Mouse (Mus musculus): Measurements from ENCODE around the gene Sec1. TPM values are rescaled to one million over a fixed set of nuclear protein-coding genes. Genes with fewer than 3 reads are reported as not detected.

The Sec1 gene
- polyA plus RNA-seq, 1 experiment from 2014 or later: 4.8 TPM

DNA sequence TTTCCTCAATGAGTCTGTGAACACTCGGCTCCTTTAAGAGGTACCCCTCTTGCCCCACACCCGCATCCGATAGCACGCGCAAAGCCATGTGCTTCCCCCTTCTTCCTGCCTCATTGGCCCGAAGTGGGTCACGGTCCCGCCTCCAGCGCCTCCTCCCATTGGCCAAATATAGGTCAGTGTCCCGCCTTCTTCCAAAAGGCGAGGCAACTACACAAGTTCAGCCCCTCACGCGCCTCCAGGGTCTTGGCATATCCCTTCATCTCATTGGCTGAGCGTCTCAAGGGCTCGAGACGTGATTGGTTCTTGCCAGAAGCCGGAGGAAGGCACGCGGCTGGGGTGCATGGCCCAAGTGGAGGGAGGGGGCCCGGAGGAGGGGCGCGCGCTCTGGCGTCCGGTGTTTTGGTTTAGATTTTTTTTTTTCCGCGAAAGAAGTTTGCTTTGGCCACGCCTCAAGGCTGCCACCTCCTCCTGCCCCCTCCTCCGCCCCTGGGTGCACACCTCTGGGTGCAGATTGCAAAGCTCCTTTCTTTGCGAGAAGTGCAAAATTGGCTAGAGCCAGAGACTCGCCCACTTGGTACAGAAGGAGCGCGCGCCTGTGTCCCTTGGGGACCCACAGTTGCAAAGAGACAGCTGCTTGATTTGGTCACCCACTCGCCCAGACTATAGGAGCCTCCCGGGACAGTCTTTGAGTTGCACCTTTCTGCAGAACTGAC is 10.7 kb upstream of the Sec1 start, which contains the start of gene Dbp:
Dbp (plus strand) TSS at position 359 of the 713 bp plus-strand sequence.
- peak; percentile 97 for DNase-seq (ENCODE audit: low spot score)
- H3K9me3 ChIP-seq (ENCODE audit: control insufficient read depth, low read length): no peaks in the 10 kb centered on the region
- peak within 1 kb of the TSS; percentile 83 for H3K27ac ChIP-seq (ENCODE audit: low read depth)
- ATAC-seq (replicated peaks; ENCODE audit: low FRiP score, low TSS enrichment, low read depth): peak; percentile 86
- peaks cover 7% of the 10 kb centered on the region for H3K27me3 ChIP-seq (replicated peaks; ENCODE audit: control insufficient read depth, insufficient read depth, low read length)
- peaks cover 43% of the 10 kb centered on the region for H3K4me1 ChIP-seq (replicated peaks; ENCODE audit: control insufficient read depth, insufficient read depth, low read length)
- peak within 1 kb of the TSS; percentile 42 for H3K9ac ChIP-seq (ENCODE audit: low read length)
- peaks cover 6% of the 10 kb centered on the region for H3K36me3 ChIP-seq (ENCODE audit: control insufficient read depth, insufficient read depth, low read length)
- WGBS: under 1% methylated on average over 36 of the region's 36 CpGs
- peak within 1 kb of the TSS; percentile 96 for H3K4me2 ChIP-seq (ENCODE audit: low read length)
- peak within 1 kb of the TSS; percentile 65 for H3K4me3 ChIP-seq (ENCODE audit: low read depth, low read length)

DNA sequence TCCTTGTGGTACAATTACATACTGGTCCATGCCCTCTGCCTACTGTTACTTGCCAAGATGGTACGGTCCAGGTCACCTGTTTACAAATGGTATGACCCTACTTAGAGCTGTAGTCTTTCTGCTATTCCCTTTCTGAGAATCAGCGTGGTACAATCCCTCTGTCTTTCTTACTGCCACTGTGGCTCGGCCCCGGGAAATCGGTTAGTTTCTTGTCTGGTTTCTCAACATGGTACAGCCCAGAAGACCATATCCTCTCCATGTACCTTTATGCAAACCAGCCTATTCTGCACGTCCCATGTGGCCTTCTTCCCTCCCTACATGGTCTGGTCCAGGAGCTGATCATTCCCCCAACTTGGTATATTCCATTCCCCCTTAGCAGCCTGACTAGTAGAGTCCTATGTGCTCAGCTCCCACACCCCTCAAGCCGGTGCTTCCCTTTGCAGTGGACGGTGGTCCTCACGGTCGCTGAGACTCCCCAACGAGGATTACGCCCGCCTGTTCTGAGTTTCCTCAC is 9.9 kb upstream of the Sec1 start:
- H3K27ac ChIP-seq (ENCODE audit: low read depth): peak overlapping the region; percentile 83
- no peaks in the 10 kb centered on the region for H3K36me3 ChIP-seq (ENCODE audit: control insufficient read depth, insufficient read depth, low read length)
- H3K9ac ChIP-seq (ENCODE audit: low read length): peak overlapping the region; percentile 42
- peaks cover 15% of the 10 kb centered on the region for H3K27me3 ChIP-seq (replicated peaks; ENCODE audit: control insufficient read depth, insufficient read depth, low read length)
- ATAC-seq (replicated peaks; ENCODE audit: low FRiP score, low TSS enrichment, low read depth) (peak; percentile 37), DNase-seq (ENCODE audit: low spot score) (peak; percentile 88)
- no peaks in the 10 kb centered on the region for H3K9me3 ChIP-seq (ENCODE audit: control insufficient read depth, low read length)
- WGBS: under 1% methylated on average over 13 of the region's 13 CpGs
- peak overlapping the region; percentile 65 for H3K4me3 ChIP-seq (ENCODE audit: low read depth, low read length)
- peak overlapping the region; percentile 96 for H3K4me2 ChIP-seq (ENCODE audit: low read length)
- peaks cover 43% of the 10 kb centered on the region for H3K4me1 ChIP-seq (replicated peaks; ENCODE audit: control insufficient read depth, insufficient read depth, low read length)

DNA sequence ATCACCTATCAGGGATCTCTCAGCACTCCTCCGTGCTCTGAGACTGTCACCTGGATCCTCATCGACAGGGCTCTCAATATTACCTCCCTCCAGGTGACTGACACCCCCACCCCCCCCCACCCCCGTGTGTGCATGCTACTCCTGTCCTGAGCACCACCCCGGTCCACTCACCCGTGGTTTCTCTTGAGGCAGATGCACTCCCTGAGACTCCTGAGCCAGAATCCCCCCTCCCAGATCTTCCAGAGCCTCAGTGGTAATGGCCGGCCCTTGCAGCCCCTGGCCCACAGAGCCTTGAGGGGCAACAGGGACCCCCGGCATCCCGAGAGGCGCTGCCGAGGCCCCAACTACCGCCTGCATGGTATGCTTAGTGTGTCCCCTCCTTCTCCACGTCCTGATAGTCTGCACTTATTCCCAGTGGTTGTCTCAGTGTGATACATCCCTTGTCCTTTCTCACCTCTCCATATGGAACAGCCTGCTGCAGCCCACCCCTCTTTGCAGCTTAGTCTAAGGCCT is 9.4 kb upstream of the Sec1 start:
- peak overlapping the region; percentile 65 for H3K4me3 ChIP-seq (ENCODE audit: low read depth, low read length)
- WGBS: 40% methylated on average over 12 of the region's 12 CpGs
- no peak for ATAC-seq (replicated peaks; ENCODE audit: low FRiP score, low TSS enrichment, low read depth)
- no peaks in the 10 kb centered on the region for H3K9me3 ChIP-seq (ENCODE audit: control insufficient read depth, low read length)
- H3K4me2 ChIP-seq (ENCODE audit: low read length): peak overlapping the region; percentile 96
- DNase-seq (ENCODE audit: low spot score): no peak
- H3K27ac ChIP-seq (ENCODE audit: low read depth): peak overlapping the region; percentile 83
- no peak overlapping the region for H3K9ac ChIP-seq (ENCODE audit: low read length)
- H3K27me3 ChIP-seq (replicated peaks; ENCODE audit: control insufficient read depth, insufficient read depth, low read length): peaks cover 20% of the 10 kb centered on the region
- no peaks in the 10 kb centered on the region for H3K36me3 ChIP-seq (ENCODE audit: control insufficient read depth, insufficient read depth, low read length)
- peaks cover 42% of the 10 kb centered on the region for H3K4me1 ChIP-seq (replicated peaks; ENCODE audit: control insufficient read depth, insufficient read depth, low read length)

DNA sequence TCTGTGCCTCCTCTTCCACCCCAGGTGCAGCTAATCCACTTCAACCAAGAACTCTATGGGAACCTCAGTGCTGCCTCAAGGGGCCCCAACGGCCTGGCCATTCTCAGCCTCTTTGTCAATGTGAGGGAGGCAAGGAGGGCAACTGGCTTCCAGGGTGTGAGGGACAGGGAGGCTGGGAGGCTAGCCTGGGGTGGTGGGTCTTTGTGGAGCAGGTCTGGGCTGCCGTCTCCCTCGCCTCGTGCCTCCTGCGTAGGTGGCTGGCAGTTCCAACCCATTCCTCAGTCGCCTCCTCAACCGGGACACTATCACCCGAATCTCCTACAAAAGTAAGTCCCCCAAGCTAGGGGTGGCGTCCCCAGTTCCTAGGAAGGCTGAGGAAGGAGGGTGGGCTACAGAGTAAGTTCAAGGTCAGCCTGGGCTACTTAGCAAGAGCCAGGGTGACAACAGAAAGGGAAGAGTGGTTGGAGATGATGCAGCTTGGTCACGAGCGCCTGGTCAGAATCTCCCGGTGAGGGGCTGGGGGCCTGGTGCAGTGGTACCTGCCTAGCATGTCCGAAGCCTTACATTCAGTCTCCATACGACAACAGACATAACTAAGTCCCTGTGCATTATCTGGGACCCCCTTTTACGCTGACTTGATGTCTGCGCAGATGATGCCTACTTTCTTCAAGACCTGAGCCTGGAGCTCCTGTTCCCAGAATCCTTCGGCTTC is 8.8 kb upstream of the Sec1 start:
- H3K27ac ChIP-seq (ENCODE audit: low read depth): no peak overlapping the region
- H3K9ac ChIP-seq (ENCODE audit: low read length): no peak overlapping the region
- no peaks in the 10 kb centered on the region for H3K36me3 ChIP-seq (ENCODE audit: control insufficient read depth, insufficient read depth, low read length)
- peaks cover 36% of the 10 kb centered on the region for H3K4me1 ChIP-seq (replicated peaks; ENCODE audit: control insufficient read depth, insufficient read depth, low read length)
- H3K4me2 ChIP-seq (ENCODE audit: low read length): no peak overlapping the region; the same call in 1 of the 2 replicates
- ATAC-seq (replicated peaks; ENCODE audit: low FRiP score, low TSS enrichment, low read depth): no peak
- no peak for DNase-seq (ENCODE audit: low spot score)
- H3K4me3 ChIP-seq (ENCODE audit: low read depth, low read length): no peak overlapping the region
- no peaks in the 10 kb centered on the region for H3K9me3 ChIP-seq (ENCODE audit: control insufficient read depth, low read length)
- 90% methylated on average over 17 of the region's 17 CpGs for WGBS
- peaks cover 23% of the 10 kb centered on the region for H3K27me3 ChIP-seq (replicated peaks; ENCODE audit: control insufficient read depth, insufficient read depth, low read length)

DNA sequence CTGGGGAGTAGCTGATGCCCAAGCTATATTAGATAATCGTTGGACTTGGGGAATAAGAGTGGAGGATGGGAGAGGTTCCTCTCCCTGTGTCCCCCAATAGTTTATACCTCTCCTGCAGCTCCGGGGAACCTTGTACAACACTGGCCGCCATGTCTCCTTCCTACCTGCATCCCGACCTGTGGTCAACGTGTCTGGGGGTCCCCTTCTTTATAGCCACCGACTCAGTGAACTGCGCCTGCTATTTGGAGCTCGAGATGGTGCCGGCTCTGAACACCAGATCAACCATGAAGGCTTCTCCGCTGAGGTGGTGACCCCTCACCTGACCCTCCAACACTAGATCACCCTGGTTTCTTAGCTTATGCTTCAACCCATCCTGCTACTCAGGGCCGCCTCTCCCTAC is 8.1 kb upstream of the Sec1 start:
- H3K4me1 ChIP-seq (replicated peaks; ENCODE audit: control insufficient read depth, insufficient read depth, low read length): peaks cover 30% of the 10 kb centered on the region
- WGBS: 91% methylated on average over 11 of the region's 11 CpGs
- H3K9me3 ChIP-seq (ENCODE audit: control insufficient read depth, low read length): no peaks in the 10 kb centered on the region
- peaks cover 23% of the 10 kb centered on the region for H3K27me3 ChIP-seq (replicated peaks; ENCODE audit: control insufficient read depth, insufficient read depth, low read length)
- no peak for DNase-seq (ENCODE audit: low spot score)
- ATAC-seq (replicated peaks; ENCODE audit: low FRiP score, low TSS enrichment, low read depth): no peak
- H3K4me3 ChIP-seq (ENCODE audit: low read depth, low read length): no peak overlapping the region
- H3K27ac ChIP-seq (ENCODE audit: low read depth): no peak overlapping the region
- H3K4me2 ChIP-seq (ENCODE audit: low read length): no peak overlapping the region
- no peak overlapping the region for H3K9ac ChIP-seq (ENCODE audit: low read length)
- H3K36me3 ChIP-seq (ENCODE audit: control insufficient read depth, insufficient read depth, low read length): no peaks in the 10 kb centered on the region

DNA sequence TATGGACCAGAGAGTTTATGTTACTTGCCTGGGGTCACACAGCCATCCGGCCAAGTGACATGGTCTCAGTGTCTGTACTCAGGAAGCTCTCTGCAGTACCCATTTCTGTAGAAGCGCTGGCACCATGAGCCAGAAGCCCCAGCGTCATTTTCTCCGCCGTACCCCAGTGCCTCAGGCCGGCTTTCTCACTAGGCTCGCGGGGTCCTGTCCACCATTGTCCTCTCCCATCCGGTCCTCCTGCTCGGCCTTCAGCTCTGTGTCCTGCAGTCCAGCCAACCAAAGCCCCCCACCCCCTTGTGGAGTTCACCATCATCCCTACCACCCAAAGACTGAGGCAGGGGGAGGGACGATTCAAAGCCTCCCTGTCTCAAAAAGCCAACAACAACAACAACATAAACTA is 7.4 kb upstream of the Sec1 start:
- WGBS: 88% methylated on average over 11 of the region's 11 CpGs
- peaks cover 25% of the 10 kb centered on the region for H3K4me1 ChIP-seq (replicated peaks; ENCODE audit: control insufficient read depth, insufficient read depth, low read length)
- no peak overlapping the region for H3K9ac ChIP-seq (ENCODE audit: low read length)
- peaks cover 23% of the 10 kb centered on the region for H3K27me3 ChIP-seq (replicated peaks; ENCODE audit: control insufficient read depth, insufficient read depth, low read length)
- H3K36me3 ChIP-seq (ENCODE audit: control insufficient read depth, insufficient read depth, low read length): no peaks in the 10 kb centered on the region
- DNase-seq (ENCODE audit: low spot score) (no peak), ATAC-seq (replicated peaks; ENCODE audit: low FRiP score, low TSS enrichment, low read depth) (no peak)
- peak overlapping the region; percentile 35; the same call in 1 of the 2 replicates for H3K4me3 ChIP-seq (ENCODE audit: low read depth, low read length)
- H3K4me2 ChIP-seq (ENCODE audit: low read length): peak overlapping the region; percentile 71
- H3K9me3 ChIP-seq (ENCODE audit: control insufficient read depth, low read length): no peaks in the 10 kb centered on the region
- H3K27ac ChIP-seq (ENCODE audit: low read depth): no peak overlapping the region

DNA sequence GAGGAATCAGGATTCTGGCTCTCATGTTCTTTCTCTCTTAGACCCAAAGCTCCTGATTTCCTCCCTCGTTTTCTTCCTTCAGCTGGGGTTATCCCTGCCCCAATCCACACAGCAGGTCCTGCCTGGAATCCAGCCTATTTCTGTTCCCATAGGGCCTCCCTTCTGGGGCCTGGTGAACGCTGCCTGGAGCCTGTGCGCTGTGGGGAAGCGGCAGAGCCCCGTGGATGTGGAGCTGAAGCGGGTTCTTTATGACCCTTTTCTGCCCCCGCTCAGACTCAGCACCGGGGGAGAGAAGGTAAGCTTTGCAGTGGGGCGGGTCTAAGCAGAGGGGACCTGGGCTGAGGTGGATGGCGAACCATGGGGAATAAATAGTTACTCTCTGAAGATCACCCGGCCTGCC is 6.9 kb upstream of the Sec1 start:
- no peaks in the 10 kb centered on the region for H3K36me3 ChIP-seq (ENCODE audit: control insufficient read depth, insufficient read depth, low read length)
- H3K27ac ChIP-seq (ENCODE audit: low read depth): no peak overlapping the region
- H3K4me3 ChIP-seq (ENCODE audit: low read depth, low read length): peak overlapping the region; percentile 35; the same call in 1 of the 2 replicates
- ATAC-seq (replicated peaks; ENCODE audit: low FRiP score, low TSS enrichment, low read depth): no peak
- peak overlapping the region; percentile 71 for H3K4me2 ChIP-seq (ENCODE audit: low read length)
- H3K4me1 ChIP-seq (replicated peaks; ENCODE audit: control insufficient read depth, insufficient read depth, low read length): peaks cover 23% of the 10 kb centered on the region
- no peak for DNase-seq (ENCODE audit: low spot score)
- peak overlapping the region; percentile 34; the same call in 1 of the 2 replicates for H3K9ac ChIP-seq (ENCODE audit: low read length)
- H3K9me3 ChIP-seq (ENCODE audit: control insufficient read depth, low read length): no peaks in the 10 kb centered on the region
- 30% methylated on average over 11 of the region's 11 CpGs for WGBS
- peaks cover 23% of the 10 kb centered on the region for H3K27me3 ChIP-seq (replicated peaks; ENCODE audit: control insufficient read depth, insufficient read depth, low read length)

DNA sequence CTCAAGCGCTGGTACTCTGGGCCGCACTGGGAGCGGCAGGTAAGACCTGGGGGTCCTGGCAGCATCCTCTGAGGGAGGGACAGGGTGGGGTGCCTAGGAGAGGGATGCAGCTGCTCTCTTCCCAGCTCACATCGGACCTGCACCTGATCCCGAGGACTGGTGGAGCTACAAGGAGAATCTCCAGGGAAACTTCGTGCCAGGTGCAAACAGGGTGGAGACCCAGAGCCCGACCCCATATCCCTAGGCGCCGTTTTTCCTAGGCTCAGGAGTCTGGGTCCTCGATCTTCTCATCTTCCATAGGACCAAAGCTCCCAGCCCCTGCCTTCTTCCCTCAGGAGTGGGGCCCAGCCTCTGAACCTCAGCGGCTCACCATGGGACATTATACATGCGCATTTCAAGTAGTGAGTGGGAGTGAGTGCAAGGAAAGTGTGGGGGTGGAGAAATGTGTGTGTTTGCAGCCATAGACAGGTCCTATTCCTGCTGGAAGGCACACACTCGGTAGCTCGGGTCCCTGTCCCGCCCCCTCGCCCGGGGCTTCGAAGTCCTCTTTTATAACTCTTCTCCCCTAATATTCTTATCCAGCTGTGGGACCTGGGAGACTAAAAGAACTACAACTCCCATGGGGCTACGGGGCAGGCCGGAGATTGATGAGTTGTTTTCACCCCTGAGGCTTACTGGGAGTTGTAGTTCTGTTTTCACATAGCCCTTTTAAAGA is 6.3 kb upstream of the Sec1 start:
- peak overlapping the region; percentile 71 for H3K4me2 ChIP-seq (ENCODE audit: low read length)
- WGBS: 2% methylated on average over 20 of the region's 20 CpGs
- DNase-seq (ENCODE audit: low spot score) (peak; percentile 85), ATAC-seq (replicated peaks; ENCODE audit: low FRiP score, low TSS enrichment, low read depth) (no peak)
- peak overlapping the region; percentile 23; the same call in 1 of the 2 replicates for H3K9ac ChIP-seq (ENCODE audit: low read length)
- H3K9me3 ChIP-seq (ENCODE audit: control insufficient read depth, low read length): no peaks in the 10 kb centered on the region
- H3K4me3 ChIP-seq (ENCODE audit: low read depth, low read length): peak overlapping the region; percentile 35
- H3K27me3 ChIP-seq (replicated peaks; ENCODE audit: control insufficient read depth, insufficient read depth, low read length): peaks cover 23% of the 10 kb centered on the region
- peaks cover 17% of the 10 kb centered on the region for H3K4me1 ChIP-seq (replicated peaks; ENCODE audit: control insufficient read depth, insufficient read depth, low read length)
- H3K27ac ChIP-seq (ENCODE audit: low read depth): no peak overlapping the region
- H3K36me3 ChIP-seq (ENCODE audit: control insufficient read depth, insufficient read depth, low read length): no peaks in the 10 kb centered on the region

Data from intestine, embryonic 14.5 days (tissue).